Mouse (Mus musculus) B cell, adult 2 months (primary cell): Measurements from ENCODE around the gene Nexn.

Experiments
- DNase-seq, 2 experiments: peaks; one replicate each; pipeline ENCODE4 v3.0.0; 2022

The Nexn gene

DNA sequence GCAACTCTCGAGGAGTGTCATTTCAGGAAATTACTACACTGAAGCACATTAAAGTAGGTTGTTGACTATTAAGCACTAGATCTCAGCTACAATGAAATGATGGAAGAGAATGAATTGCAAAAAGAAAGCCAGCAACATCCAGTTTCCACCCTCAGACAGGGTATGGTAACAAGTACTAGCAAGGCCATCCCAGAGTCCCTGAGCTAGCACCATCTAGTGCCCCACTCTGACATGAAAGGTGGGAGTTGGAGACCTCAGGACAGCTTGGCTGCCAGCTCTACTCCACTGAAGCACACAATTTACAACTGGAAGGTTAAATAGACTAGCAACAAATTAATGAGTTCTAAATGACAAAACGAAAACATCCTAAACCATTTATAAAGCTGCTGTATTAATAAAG lies 11.8 kb upstream of the Nexn start:
- DNase-seq: no peak

DNA sequence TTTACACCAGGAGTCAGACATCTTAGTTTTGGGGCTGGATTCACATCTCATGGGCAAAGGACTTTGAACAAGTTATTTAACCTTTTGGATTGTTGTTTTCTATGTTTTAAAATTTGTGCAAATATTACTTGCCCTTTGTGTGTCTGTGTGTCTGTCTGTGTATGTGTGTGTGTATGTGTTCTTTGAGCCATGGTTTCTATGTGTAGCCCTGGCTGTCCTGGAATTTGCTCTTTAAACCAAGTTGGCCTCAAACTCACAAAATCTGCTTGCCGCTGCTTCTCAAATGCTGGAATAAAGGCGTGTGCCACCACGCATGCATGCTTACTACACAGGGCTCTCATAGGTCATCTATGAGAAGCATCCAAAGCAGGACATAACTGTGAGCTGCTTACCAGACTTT lies 10.8 kb upstream of the Nexn start:
- DNase-seq: no peak

DNA sequence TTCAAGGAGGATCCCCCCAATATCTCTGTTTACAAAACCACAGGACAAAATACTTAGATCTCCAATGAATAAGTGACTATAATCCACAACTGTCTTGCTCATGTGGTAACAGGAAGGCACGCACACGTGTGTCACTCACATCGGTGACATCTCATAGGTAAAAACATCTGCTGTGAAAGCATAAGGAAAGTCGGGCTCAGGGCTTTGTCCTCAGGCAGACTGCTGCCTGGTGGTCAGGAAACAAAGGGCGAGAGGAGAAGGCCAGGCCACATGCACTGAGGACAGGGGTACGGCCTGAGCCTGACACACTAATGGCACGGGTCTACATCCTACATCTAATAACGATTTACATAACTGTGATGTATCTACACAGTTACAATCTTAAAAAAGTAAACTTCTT lies 8.9 kb upstream of the Nexn start:
- DNase-seq: no peak

DNA sequence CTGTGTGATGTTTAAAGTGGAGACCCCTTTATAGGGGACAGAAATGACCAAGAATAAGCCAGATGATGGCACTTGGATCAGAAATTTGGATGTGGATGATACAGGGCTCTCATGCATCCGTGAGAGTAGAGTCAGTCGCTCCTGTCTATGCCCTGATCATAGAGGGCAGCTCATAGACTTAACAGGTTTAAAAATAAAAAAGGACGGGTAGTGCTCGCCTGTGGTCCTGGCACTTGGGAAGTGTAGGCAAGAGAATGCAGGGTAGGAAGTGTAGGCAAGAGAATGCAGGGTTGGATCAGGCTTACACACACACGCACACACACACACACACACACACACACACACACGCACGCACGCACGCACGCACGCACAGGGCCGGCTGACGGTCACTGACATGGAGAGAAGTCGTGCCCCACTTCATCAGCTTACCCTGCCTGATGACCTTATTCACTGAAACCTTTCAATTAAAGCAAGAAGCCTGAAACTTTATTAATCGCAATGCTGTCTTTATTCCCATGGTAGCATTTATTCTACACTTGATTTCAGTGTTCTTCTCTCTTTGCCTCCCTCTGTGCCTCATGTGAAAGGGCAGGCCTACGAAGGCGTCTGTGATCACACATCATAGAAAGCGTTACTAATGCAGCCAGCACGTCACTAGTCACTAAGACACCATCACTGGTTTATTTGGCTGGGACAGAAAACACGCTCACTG lies 7.0 kb upstream of the Nexn start:
- no peak for DNase-seq

DNA sequence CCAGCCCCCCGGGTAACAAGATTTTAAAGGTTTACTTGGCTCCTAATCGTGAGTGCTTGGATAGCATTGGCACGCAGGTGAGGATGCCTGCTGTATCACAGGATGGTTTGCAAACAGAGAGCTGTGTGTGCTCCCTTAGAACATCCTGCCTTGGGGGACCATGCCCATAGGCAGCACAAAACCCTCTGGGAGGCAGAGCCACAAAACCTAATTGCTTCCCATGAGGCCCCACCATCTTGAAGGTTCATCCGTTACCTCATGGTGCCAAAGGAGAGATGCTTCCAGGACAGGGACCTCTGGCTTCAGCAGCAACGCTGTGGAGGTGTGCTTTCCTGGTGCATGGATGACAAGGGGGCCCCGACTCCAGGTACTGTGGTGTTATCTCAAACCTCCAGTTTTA lies 5.7 kb upstream of the Nexn start:
- no peak for DNase-seq

DNA sequence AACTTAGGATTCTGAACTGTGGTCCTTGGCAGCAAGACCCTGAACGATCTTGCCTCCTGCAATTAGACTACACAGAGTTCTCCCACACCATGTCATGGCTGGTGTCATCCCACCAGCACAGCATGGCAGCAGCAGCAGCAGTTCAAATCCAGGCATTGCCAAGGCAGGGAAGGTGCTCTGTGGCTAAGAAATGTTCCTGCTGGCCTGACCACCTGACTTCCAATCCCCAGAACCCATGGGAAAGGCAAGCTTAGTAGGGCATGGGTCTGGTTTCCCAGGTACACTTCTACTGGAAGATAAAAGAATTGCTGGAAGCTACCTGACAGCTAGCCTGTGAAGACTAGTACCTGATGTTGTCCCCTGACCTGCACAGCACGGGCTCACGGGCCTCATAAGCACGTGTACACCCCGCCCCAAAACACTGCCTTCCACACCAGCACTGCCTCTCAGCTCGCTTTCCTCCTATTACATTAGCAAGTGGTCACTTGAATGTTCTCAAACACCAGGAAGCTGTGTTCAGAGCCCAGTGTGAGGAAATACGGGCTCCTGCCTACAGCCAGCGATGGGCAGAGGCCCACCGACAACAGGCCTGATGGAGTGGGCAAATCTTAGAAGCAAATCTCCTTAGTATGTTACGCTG lies 5.0 kb upstream of the Nexn start:
- no peak for DNase-seq

DNA sequence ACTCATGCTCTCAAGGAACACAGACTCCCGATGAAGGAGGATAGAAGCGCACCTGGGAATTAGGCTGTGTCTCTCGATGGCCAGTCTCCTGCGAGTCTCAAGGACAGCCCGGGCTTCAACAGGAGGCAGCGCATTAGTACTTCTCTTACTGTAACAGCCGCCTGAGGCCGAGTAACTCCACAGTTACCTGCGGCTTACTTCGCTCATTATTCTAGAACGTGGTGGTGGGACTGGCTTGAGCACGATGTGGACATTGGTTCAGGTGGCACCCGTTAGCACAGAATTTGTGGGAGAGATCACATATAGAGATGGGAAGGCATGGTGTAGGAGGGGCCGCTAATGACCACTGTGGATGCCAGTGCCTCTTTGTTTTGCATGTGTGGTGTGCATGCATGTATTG lies 1.9 kb upstream of the Nexn start:
- DNase-seq: no peak

DNA sequence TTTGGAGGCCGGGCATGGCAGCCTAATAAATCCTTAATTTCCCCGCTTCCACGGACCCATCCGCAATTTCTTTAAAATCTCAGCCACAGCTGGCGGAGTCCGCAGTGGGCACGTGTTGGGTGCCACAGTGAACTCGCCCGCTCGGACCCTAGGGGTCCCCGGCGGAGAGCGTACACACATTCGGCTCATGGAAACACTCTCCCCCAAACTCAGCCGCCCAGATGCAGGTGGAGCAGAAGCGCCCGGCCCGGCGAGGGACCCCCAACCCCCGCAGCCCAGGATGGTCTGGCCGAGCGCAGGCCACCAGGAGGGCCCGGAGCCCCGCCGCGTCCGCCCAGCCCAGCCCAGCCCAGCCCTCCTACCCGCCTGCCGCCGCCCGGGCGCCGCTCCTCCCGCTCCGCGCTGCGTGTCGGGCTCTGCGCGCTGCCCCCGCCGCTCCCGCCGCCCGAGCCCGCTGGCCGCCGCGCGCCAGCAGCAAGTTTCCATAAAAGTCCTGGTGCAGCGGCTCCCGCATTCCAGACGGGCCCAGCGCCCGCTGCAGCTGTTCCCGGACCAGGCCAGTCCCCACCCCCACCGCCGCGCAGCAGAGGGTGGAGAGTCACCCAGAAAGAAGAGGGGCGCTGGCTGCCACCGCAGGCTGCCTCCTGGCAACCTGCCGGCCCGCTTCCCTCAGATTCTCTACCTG lies 657 bp downstream of the Nexn start:
- no peak for DNase-seq

DNA sequence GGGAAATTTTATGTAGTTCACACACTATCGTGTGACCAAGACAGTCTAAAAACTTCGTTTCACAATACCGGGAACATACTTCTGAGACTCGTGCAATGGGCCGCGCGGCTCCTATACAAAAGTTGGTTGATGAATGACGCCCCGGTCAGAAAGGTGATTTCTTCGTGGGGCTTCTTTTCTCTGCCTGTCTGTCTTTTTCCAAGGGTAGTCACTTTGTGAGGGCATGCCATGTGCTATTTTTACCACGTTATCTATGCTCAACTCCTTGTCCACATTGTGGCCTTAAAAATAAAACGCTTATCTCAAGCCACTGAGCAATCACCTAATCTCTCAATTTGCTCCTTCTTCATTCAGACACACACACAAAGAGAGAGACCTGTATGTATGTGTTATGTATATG lies 1.3 kb downstream of the Nexn start:
- DNase-seq: no peak

DNA sequence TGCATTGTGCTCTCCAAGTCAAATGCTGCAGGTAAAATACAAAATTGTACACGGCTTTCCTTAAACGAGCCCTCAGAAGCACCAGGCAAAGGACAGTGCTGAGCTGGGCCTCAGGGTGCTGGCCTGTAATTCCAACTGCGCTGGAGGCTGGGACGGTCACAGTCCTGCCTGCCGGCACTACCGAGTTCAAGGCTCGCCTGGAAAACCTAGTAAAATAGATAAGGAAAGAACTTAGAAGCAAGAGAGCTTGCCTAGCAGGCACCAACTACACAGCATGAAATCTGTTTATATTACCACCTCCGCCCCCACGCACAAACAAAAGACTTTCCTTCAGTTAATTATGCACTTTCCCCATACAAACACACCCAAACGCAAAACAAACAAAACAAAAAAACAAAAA lies 1.8 kb downstream of the Nexn start:
- DNase-seq: no peak

DNA sequence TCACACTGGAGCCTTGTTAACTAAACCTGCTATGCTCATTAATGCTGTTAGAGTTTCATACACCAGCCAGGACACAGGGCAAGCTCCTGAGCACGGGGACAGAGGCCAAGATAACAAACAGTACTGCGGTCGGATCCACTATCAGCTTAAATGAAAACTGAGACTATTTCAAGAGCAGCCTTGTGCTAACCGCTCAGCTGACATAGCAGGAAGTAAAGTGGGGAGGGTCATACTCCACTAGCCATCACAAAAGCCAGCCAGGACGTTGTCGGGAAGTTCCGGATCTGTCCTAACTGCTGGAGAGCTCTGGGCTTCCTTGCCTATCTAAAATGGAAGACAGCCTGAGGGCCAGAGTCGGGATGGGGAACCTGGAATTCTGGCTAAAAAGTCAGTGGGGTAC lies 4.2 kb downstream of the Nexn start:
- DNase-seq: no peak

DNA sequence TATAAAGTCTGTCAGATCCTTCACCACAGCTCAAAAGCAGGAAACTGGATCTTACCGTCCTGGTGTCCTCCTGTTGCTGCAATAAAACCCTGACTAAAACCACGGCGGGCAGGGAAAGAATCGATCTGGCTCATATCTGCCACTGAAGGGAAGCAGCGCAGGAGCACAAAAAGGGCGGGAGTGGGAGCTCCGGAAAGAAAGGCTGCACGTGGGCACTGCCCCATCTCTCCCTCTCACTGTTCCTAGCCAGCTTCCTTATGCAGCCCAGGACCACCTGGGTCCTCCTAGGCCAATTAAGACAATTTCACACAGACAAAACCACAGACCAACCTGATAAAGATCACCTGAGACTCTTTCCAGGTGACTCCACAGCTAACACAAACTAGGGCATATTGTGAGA lies 4.7 kb downstream of the Nexn start:
- DNase-seq: no peak

DNA sequence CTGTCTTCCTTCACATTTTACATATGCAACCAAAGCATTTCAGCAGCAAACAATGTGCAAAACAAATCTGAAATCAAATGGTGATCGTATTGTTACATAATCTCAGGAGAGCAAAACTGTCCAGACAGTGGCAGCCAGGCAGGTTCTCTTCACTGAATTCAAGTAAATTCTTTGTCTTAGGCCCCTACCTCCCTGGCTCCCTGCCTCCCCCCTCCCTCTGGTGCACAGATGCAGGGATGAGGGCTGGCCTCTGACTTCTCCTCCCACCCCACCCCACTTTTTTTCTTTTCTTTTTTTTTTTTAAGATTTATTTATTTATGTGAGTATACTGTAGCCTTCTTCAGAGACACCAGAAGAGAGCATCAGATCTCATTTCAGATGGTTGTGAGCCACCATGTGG lies 5.8 kb downstream of the Nexn start:
- no peak for DNase-seq

DNA sequence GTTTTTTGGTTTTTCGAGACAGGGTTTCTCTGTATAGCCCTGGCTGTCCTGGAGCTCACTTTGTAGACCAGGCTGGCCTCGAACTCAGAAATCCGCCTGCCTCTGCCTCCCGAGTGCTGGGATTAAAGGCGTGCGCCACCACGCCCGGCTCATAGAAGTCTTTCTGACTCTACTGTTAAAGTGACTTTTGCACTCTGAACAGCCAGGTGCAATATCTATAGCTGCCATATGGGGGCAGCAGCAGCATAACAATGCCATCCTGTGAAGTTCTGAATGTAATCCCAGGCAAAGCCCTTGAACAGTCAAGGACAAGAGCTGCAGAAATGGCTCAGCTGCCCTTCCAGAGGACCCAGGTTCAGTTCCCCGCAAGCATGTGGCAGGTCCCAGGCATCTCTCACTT lies 6.7 kb downstream of the Nexn start:
- DNase-seq: peak; percentile 68 to 70

DNA sequence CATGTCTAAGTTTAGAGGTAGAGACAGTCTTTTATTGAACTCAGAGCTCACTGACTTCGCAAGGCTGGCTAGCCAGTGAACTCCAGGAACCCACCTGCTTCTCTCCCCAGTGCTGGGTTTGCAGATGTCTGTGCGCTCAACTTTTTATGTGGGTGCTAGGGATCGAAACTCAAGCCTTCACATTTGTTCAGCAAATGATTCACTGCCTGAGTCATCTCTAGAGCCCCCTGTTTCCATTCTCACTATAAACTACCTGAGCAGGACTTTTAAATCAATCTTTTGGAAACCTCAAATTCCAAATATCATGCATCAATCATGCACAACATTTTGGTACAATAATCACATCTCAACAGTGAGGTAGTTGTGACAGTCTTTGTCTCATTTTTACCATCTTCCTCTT lies 8.6 kb downstream of the Nexn start:
- no peak for DNase-seq

DNA sequence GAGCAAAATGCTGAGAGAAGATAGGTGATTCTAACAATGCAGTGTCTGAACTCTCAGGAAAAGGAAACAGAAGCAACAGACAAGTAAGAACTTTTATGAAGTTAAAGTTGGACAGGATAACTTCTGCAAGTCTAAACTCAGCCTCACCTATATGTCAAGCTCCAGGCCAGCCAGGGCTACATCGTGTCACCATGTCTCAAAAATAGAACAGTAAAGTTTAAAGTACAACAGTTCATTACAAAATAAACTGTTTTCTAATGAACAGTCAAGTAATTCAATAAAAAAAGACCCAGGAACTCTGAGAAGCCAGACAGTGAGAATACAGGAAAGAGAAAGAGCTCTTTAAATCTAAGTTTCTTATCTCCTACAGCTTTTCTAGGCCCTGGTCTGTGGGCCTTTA lies 15.7 kb downstream of the Nexn start:
- no peak for DNase-seq

DNA sequence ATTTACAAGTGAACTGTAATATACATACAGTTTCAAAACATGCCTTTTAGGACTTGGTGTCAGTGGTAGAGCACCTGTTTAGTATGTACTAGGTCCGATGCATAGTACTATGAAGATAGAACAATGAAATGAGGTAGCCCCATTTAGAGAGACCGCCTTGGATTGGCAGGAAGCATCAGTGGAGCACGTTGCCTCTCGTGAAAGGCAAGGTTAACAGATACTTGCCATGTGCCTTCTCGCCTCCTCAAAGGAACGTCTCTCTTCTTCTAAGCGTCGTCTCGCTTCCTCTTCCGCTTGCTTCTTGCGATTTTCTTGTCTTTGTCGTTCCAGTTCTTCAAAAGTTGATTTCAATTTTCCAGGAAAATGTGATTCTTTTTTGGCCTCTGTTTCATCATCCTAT lies 18.4 kb downstream of the Nexn start:
- DNase-seq: no peak

DNA sequence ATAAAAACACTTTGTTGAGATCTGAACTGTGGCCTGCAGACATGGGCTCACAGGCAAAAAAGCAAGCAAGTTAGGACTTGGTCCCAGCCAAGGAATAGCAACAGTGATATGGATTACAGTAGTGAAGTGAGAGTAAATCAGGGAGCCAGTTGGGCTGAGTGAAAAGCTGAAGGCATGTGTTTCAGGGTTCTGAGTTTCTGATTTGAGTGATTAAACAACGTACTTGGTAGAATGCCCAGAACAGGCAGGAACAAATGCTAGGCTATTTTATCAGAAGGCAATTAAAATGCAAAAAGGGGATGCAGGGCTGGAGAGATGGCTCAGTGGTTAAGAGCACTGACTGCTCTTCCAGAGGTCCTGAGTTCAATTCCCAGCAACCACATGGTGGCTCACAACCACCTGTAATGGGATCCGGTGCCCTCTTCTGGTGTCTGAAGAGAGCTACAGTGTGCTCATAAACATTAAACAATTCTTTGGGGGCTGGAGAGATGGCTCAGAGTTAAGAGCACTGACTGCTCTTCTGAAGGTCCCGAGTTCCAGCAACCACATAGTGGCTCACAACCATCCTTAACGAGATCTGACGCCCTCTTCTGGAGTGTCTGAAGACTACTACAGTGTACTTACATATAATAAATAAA lies 20.8 kb downstream of the Nexn start:
- no peak for DNase-seq

DNA sequence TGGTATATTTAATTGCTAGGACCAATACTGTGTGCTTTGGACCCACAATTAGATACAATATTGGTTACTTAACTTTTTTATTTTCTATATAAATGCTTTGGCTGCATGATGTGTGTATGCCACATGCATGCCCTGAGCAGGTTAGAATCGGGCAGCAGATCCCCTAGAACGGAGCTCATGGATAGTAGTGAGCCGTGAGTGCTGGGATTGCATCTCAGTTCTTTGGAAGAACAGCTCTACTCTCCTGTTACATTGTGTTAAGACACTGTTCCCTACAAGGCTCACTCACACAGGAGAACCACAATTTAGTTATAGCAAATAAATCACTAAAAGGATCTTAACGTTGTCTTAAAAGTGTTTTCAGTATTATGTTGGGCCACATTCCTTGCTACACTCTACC lies 22.8 kb downstream of the Nexn start:
- no peak for DNase-seq

DNA sequence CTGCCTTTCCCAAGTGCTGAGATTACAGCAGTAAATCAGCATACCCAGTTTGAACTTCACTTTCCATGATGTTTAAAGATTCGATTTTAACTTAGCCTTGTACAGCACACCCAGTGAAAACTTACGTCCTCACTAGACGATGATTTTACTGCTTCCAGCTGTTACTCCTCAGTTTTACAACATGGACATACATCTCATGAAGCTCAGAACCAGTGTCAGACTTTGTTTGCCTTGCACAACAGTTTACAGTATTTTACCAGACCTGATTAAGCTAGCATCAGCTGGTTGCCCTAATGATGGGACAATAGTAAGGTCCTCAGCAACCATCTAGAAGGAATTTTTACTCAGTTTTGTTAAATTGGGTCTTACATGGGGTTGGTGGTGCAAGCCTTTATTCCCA lies 25.1 kb downstream of the Nexn start:
- DNase-seq: no peak

DNA sequence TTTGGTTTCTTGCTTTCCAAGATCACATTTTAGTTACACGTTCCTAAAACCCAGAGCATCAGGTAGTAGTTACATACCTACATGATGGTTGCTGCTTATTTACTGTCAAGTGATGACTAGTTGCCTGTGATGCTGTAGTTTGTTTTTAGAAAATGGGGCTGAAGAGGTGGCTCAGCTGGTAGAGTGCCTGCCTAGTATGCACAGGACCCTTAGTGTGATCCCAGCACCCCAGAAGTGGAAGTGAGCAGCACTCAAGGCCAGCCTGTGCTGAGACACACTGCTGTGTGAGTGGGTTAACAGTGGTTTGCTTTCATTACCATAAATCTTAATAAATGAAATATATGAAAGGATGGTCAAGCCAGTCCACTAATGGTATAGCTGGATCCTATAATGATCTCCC lies 26.6 kb downstream of the Nexn start:
- DNase-seq: no peak

DNA sequence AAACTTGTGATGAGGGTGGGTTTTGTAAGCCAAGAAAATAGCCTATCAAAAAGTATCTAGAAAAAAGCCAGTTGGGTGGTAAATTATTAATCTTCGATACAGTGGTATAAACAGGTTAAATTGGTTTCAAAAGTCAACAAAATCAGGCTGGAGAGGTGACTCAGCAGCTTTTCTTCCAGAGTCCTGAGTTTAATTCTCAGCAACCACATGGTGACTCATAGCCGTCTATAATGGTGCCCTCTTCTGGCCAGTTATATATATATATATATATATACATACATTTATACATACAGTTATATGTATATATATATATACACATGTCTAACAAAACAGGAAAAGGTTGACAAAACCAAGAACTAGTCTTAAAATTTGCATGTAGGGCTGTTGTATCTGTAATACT lies 27.3 kb downstream of the Nexn start:
- DNase-seq: peak; percentile 27 to 30

DNA sequence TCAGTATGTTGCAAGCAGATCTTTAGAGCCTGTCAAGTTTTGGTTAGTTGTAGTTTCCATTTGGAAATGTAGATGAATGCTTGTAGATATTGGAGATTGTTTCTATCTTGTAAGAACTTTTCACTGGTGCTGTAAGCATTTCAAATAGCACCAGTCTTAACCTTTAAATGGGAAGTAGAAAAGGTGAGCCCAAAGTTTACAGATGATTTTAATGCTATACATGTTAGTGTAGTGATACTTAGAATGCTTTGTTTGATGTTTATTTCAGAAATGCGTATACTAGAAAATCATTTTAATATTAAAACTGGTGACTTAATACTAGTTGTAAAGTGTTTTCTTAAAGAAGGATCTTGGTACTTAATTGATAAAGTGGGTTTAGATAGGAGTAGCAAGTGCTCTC lies 30.3 kb downstream of the Nexn start:
- DNase-seq: no peak

DNA sequence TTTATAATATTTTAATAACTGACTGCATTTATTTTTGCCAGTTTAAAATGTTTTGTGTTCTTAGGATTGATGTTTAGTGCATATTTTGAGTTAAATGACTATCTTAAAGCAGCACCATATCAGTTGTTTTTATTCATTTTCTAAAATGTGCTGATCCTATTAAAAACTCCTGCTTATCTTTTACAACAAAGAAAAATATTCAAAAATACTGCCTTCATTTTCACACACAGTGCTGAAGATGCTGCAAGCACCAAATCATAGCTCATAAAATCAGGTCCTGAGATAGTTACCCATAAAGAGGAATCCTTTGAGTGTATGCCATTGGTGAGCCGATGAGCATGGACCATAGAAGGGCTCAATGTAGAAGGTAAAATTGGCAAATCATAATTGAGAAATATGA lies 30.9 kb downstream of the Nexn start:
- no peak for DNase-seq
